Mouse (Mus musculus) E14TG2a.4 (cell line): ENCODE data around the gene Gm20481.

Experiments
- CTCF ChIP-seq: conservative IDR thresholded peaks from 2 replicates; pipeline ENCODE4 v1.5.1; 2014; ENCODE audit warnings: low read length
- NANOG ChIP-seq: IDR thresholded peaks from 2 replicates; pipeline ENCODE4 v1.6.1; 2014; ENCODE audit warnings: borderline replicate concordance, low read length, mixed read lengths
- POU5F1 ChIP-seq: IDR thresholded peaks from 2 replicates; pipeline ENCODE4 v1.6.1; 2014; ENCODE audit warnings: low read length, borderline replicate concordance

DNA sequence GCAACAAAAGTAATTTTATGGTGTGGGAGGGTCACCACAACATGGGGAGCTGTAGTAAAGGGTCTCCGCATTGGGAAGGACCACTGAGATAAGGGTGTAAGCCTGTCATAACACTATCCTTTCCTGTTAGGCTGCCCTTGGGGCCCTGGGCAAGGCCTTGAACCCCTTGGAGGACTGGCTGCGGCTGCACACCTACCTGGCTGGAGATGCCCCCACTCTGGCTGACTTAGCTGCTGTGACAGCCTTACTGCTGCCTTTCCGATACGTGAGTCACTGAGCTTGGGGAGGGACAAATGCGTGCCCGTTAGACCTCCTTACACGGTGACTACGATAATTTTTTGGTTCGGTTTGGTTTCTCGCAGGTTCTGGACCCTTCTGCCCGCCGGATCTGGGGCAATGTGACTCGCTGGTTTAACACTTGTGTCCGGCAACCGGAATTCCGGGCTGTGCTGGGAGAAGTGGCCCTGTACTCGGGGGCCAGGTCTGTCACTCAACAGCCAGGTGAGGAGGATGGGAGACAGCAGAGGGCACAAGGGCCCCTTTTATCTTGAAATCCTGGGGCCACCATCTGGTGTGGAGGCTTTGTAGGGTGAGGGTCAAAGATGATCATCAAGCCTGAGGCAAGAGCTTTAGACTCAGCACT is 34.5 kb downstream of the Gm20481 start:
- no peak for TF ChIP-seq CTCF
- TF ChIP-seq POU5F1: no peak
- no peak for TF ChIP-seq NANOG
